In genomic region chr12:118084134-118084533, GRCm38 (mm10) we compare ENCODE assay signal across 12 mouse cellular contexts.
A peak's percentile ranks its signal among the peaks of the same experiment; 100 is the strongest.
DNase-seq lines count a peak whose midpoint lies in the region; ATAC-seq lines count a peak whose summit lies in the region.
"Had no signal": no experiment of that assay in that cellular context is flagged by ENCODE, and none has a peak within 500 bp of the region (broad histone marks: within the 10 kb centered on the region; RNA-seq: fewer than 3 reads in every experiment).

No protein-coding gene starts in this region.

- no peak overlapping the region for H3K27ac ChIP-seq in forebrain, embryonic 15.5 days (replicated peaks)
- H3K27ac ChIP-seq in forebrain, embryonic 12.5 days, result no peak overlapping the region
- H3K27ac ChIP-seq: gastrocnemius, adult 2 months; neural tube, embryonic 15.5 days had no signal

- 57% methylated on average over 5 of the region's 5 CpGs for WGBS in forebrain, embryonic 15.5 days
- 88% methylated on average over 5 of the region's 5 CpGs for WGBS in forebrain, embryonic 12.5 days

- DNase-seq in left cerebral cortex, postnatal 4 days, result peak; percentile 73
- no peak for DNase-seq in left cerebral cortex, adult 11 months (ENCODE audit: low spot score)
- peak; percentile 43 for DNase-seq in testis, postnatal 10 days (ENCODE audit: low spot score)
- DNase-seq in testis, postnatal 14 days (ENCODE audit: low spot score), result no peak
- no peak for DNase-seq in retina, postnatal 1 day
- DNase-seq: cerebellum, adult 18-20 months; gastrocnemius, adult 2 months; kidney, postnatal 14 days; thymus, adult 2 months had no signal

- no peak overlapping the region for H3K9ac ChIP-seq in forebrain, embryonic 15.5 days (replicated peaks)
- no peak overlapping the region for H3K9ac ChIP-seq in forebrain, embryonic 12.5 days
- H3K9ac ChIP-seq: neural tube, embryonic 15.5 days had no signal

- intact Hi-C loops in left cerebral cortex, postnatal 4 days (cut with DNase I), result no loop called here

- H3K9me3 ChIP-seq in forebrain, embryonic 15.5 days, result no peaks in the 10 kb centered on the region
- H3K9me3 ChIP-seq in forebrain, embryonic 12.5 days, result no peaks in the 10 kb centered on the region
- H3K9me3 ChIP-seq: neural tube, embryonic 15.5 days had no signal

- no peak overlapping the region for H3K4me3 ChIP-seq in forebrain, embryonic 15.5 days
- H3K4me3 ChIP-seq in forebrain, embryonic 12.5 days (replicated peaks), result no peak overlapping the region
- H3K4me3 ChIP-seq: gastrocnemius, adult 2 months; neural tube, embryonic 15.5 days had no signal

- 0 out of 2 replicates have a peak, but pooled peaks have one; percentile 16 for ATAC-seq in forebrain, embryonic 15.5 days (replicated peaks)
- ATAC-seq in forebrain, embryonic 12.5 days (ENCODE audit: low FRiP score), result no peak

- no peak overlapping the region for H3K4me2 ChIP-seq in forebrain, embryonic 15.5 days (replicated peaks)
- H3K4me2 ChIP-seq in forebrain, embryonic 12.5 days, result no peak overlapping the region
- H3K4me2 ChIP-seq: neural tube, embryonic 15.5 days had no signal

- H3K36me3 ChIP-seq in forebrain, embryonic 15.5 days, result no peaks in the 10 kb centered on the region
- no peaks in the 10 kb centered on the region for H3K36me3 ChIP-seq in forebrain, embryonic 12.5 days (replicated peaks)
- H3K36me3 ChIP-seq: neural tube, embryonic 15.5 days had no signal

- H3K4me1 ChIP-seq in forebrain, embryonic 15.5 days, result no peaks in the 10 kb centered on the region
- no peaks in the 10 kb centered on the region for H3K4me1 ChIP-seq in forebrain, embryonic 12.5 days
- H3K4me1 ChIP-seq: neural tube, embryonic 15.5 days had no signal

- H3K27me3 ChIP-seq in forebrain, embryonic 15.5 days, result no peaks in the 10 kb centered on the region
- no peaks in the 10 kb centered on the region for H3K27me3 ChIP-seq in forebrain, embryonic 12.5 days
- H3K27me3 ChIP-seq: neural tube, embryonic 15.5 days had no signal

Comparison
In these comparisons a context has a peak if more than half of its experiments do, and no peak if none do; other contexts are left out.
1. DNase-seq: peak in left cerebral cortex, postnatal 4 days (single experiment) and testis, postnatal 10 days (single experiment); none in left cerebral cortex, adult 11 months (single experiment), testis, postnatal 14 days (single experiment) and retina, postnatal 1 day (single experiment).